Mouse (Mus musculus): Measurements from ENCODE around the gene Tnnt3.

Gene Tnnt3

DNA sequence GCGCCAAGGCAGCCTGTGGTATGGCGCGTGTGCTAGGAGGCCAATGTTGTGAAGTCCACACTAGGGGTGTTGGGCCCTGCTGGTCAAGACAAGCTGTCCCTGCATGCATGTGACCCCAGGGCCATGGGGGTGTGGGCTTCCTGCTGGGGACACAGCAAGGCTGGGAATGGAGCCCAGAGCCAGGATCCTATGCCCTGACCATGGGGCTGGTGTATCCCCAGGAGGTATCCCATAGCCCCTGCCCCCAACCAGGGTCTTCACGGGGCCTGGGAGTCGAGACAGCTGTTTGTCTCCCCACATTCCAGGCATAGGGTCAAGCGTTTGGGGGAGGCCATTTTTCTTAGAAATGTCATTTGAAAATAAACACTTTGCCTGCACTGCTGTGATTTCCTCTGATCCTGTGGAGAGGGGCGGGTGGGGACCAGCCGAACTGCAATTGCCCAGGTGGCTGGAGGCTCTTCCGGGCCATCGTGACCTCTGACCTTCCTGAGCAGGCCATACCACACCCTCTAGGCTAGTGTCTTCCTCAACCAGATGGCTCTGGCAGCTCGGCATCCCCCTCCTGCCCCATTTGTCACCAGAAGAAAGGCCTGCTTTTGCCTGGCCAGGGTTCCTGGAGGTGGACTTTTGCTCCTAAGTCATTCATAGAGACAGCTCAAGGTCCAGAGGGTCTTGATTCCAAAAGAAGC, 66.5 kb downstream of the Tnnt3 start:
- DNase-seq (ENCODE audit: low spot score), result no peak
